Mouse (Mus musculus) liver, adult 2 months (tissue): ENCODE measurements around the gene Luzp1. TPM values are rescaled to one million over a fixed set of nuclear protein-coding genes. Genes with fewer than 3 reads are reported as not detected.

ENCODE experiments used
- DNase-seq: peaks from one replicate; pipeline ENCODE4 v3.0.0-alpha.2; 2011; ENCODE audit warnings: low read depth, low spot score; ENCODE audit errors: extremely low read depth
- H3K27ac ChIP-seq: fragments of 200-500 bp; replicated peaks from 2 replicates; pipeline ENCODE4 v1.5.1; 2012; ENCODE audit warnings: low read depth, mild to moderate bottlenecking, control low read depth, inconsistent platforms, low read length; ENCODE audit not compliant: insufficient read depth
- H3K27me3 ChIP-seq: fragments of 200-500 bp; 2 replicates; pipeline ENCODE4 v1.6.1; 2012; ENCODE audit warnings: mild to moderate bottlenecking, moderate library complexity, low read length, inconsistent platforms; ENCODE audit not compliant: control insufficient read depth, insufficient read depth
- H3K36me3 ChIP-seq: fragments of 200-500 bp; 2 replicates; pipeline ENCODE4 v1.6.1; 2012; ENCODE audit warnings: low read length, inconsistent platforms; ENCODE audit not compliant: control insufficient read depth, insufficient read depth
- H3K4me1 ChIP-seq: fragments of 200-500 bp; 2 replicates; pipeline ENCODE4 v1.6.1; 2011; ENCODE audit warnings: low read length; ENCODE audit not compliant: control insufficient read depth, insufficient read depth
- H3K4me3 ChIP-seq: fragments of 200-500 bp; 2 replicates; pipeline ENCODE4 v1.5.1; 2011; ENCODE audit warnings: low read depth, mild to moderate bottlenecking, control low read depth, low read length, moderate library complexity; ENCODE audit not compliant: insufficient read depth
- H3K79me2 ChIP-seq: fragments of 200-500 bp; 2 replicates; pipeline ENCODE4 v1.6.1; 2012; ENCODE audit warnings: inconsistent platforms, mild to moderate bottlenecking, low read length, moderate library complexity; ENCODE audit not compliant: control insufficient read depth, insufficient read depth
- H3K9ac ChIP-seq: fragments of 200-500 bp; 2 replicates; pipeline ENCODE4 v1.6.1; 2012; ENCODE audit warnings: low read depth, mild to moderate bottlenecking, control low read depth, inconsistent platforms, low read length
- CTCF ChIP-seq: fragments of 200-500 bp; IDR thresholded peaks from 2 replicates; pipeline ENCODE4 v1.5.1; 2011; ENCODE audit warnings: low read depth, low read length, control low read depth
- POLR2A ChIP-seq: fragments of 200-500 bp; IDR thresholded peaks from 2 replicates; pipeline ENCODE4 v1.6.1; 2011; ENCODE audit warnings: low read length, control low read depth; ENCODE audit not compliant: insufficient read depth; ENCODE audit errors: extremely low read depth
- WGBS: fragments of 180-500 bp; shearing (Covaris S2); methylation state at CpG from one replicate; pipeline ENCODE4 v1.1.7; 2018; 5-methylcytosine and 5-hydroxymethylcytosine counted together
- polyA plus RNA-seq: library from polyadenylated mRNA; depleted of rRNA; stranded (reverse); fragments of >200 nt; gene quantifications from 2 replicates; pipeline ENCODE4 v1.2.3, GENCODE M21; 2012
- total RNA-seq: library from RNA; depleted of rRNA; stranded (reverse); fragments of >200 nt; gene quantifications from 2 replicates; pipeline ENCODE4 v1.2.3, GENCODE M21; 2014

Luzp1 gene
- total and polyA plus RNA-seq, 2 experiments, result 3.3 to 6.8 TPM

DNA sequence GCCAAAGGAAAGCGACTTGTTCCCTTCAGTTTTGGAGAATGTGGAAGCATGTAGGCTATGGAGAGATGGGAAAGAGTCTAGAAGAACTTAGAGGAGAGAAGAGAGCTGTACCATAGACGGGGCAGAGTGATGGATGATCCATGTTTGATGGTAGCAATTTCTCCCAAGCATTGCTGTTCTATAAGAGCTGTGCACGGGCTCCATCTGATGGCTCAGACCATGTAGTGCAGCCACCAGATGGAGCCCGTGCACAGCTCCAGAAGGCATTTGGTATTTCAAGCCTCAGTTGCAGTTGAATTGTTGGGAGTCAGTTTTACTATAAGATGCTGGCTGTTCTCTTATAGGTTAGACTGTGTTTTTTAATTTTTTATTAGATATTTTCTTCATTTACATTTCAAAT, 56.9 kb downstream of the Luzp1 start:
- Histone ChIP-seq H3K27me3 (no peaks in the 10 kb centered on the region), H3K4me3 (no peak overlapping the region), H3K4me1 (no peaks in the 10 kb centered on the region; the same call in 1 of the 2 replicates), H3K27ac (no peak overlapping the region), H3K36me3 (peaks cover 5% of the 10 kb centered on the region; the same call in 1 of the 2 replicates), H3K79me2 (peaks cover 3% of the 10 kb centered on the region; the same call in 1 of the 2 replicates), H3K9ac (no peak overlapping the region)
- TF ChIP-seq CTCF (peak; percentile 66), POLR2A (no peak)
- peak; percentile 21 for DNase-seq
- WGBS, result 18% methylated on average over 4 of the region's 4 CpGs

DNA sequence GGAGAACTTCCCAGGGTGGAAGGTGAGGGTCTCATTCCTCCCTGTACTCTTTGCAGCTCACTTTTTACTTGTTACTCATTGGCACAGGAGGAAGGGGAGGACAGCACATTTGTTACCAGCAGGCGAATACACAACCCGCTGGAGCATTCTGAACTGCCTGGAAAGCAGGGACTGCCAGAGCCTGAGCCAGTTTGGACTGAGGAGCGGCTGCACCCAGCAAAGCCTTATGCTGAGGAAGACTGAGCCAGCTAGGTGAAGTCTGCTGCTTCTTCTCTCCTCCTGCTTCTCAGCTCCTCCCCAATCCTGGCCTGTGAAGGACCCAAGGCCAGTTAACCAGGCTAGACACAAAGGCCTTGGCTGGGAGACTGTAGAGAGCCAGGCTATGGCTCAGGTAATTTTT, 75.6 kb downstream of the Luzp1 start:
- no peak for DNase-seq
- Histone ChIP-seq H3K4me1 (no peaks in the 10 kb centered on the region), H3K36me3 (peaks cover 29% of the 10 kb centered on the region), H3K27me3 (no peaks in the 10 kb centered on the region), H3K79me2 (0 out of 2 replicates have a peak, but pooled peaks cover 4% of the 10 kb centered on the region), H3K9ac (no peak overlapping the region), H3K4me3 (no peak overlapping the region), H3K27ac (no peak overlapping the region)
- TF ChIP-seq CTCF, result no peak
- no peak for TF ChIP-seq POLR2A
- 96% methylated on average over 3 of the region's 3 CpGs for WGBS

- WGBS, result 52% methylated on average over 3 of the region's 3 CpGs
- Histone ChIP-seq H3K79me2 (0 out of 2 replicates have a peak, but pooled peaks cover 4% of the 10 kb centered on the region), H3K9ac (no peak overlapping the region), H3K4me1 (no peaks in the 10 kb centered on the region), H3K27ac (no peak overlapping the region), H3K4me3 (no peak overlapping the region), H3K36me3 (peaks cover 39% of the 10 kb centered on the region), H3K27me3 (no peaks in the 10 kb centered on the region)
- no peak for DNase-seq
- TF ChIP-seq POLR2A (no peak), CTCF (no peak)
Observed at GRCm38 (mm10) chr4:136546279-136547045, 76.9 kb downstream of the Luzp1 start.

DNA sequence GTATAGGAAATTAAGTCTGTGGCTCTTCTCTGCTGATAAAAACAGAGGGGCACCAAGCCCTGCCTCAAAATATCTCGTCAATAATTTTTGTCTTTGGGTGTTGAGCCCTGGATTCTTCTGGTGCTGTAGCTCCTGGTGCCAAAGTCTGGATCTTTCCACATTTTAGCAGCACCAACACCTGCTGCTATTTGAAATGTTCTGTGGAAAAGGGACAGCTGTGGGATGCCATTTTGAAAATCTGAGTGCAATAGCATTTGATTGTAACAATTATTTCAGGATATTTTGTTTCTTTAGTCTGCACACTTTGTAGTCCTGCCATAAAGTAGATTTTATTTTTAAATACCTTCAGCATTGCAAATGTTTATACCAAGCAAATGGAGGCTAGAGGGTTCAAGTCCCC, 78.2 kb downstream of the Luzp1 start:
- Histone ChIP-seq H3K36me3 (peaks cover 48% of the 10 kb centered on the region), H3K27me3 (no peaks in the 10 kb centered on the region), H3K4me3 (no peak overlapping the region), H3K79me2 (no peaks in the 10 kb centered on the region), H3K4me1 (no peaks in the 10 kb centered on the region), H3K9ac (no peak overlapping the region), H3K27ac (no peak overlapping the region)
- 90% methylated on average over 1 of the region's 1 CpGs for WGBS
- DNase-seq, result no peak
- TF ChIP-seq POLR2A (no peak), CTCF (no peak)

DNA sequence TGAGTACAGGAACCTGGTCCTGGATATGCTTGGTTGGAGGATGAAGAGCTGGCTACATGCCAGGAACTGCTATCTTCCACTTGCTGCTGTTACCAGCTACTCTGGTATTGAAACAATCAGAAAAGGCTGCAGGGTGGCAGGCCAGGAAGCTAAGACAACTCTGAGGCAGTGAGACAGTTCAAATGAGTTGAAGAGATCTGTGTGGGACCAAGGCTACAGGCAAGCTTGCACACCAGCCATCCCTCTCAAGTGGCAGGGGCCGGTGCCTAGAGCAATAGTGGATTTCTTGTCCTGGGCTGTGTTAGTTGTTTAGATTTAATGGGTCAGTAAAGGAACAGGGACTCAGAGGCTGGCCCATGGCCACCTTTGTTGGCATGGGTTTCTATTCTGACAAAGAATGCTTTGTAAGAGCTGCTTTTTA, 78.8 kb downstream of the Luzp1 start:
- H3K9ac ChIP-seq, result no peak overlapping the region
- TF ChIP-seq POLR2A (no peak), CTCF (no peak)
- H3K4me1 ChIP-seq, result no peaks in the 10 kb centered on the region
- no peak overlapping the region for H3K4me3 ChIP-seq
- H3K27me3 ChIP-seq, result no peaks in the 10 kb centered on the region
- H3K79me2 ChIP-seq, result no peaks in the 10 kb centered on the region
- no peak for DNase-seq
- WGBS, result 90% methylated on average over 1 of the region's 1 CpGs
- H3K36me3 ChIP-seq, result peaks cover 52% of the 10 kb centered on the region
- no peak overlapping the region for H3K27ac ChIP-seq

GRCm38 (mm10) chr4:136553108-136553507, 83.5 kb downstream of the Luzp1 start:
- 82% methylated on average over 1 of the region's 1 CpGs for WGBS

More at GRCm38 (mm10) chr4:136553108-136553507, 83.5 kb downstream of the Luzp1 start:
- DNase-seq, result no peak
- Histone ChIP-seq H3K36me3 (peaks cover 70% of the 10 kb centered on the region), H3K27me3 (no peaks in the 10 kb centered on the region), H3K9ac (no peak overlapping the region), H3K27ac (no peak overlapping the region), H3K4me1 (no peaks in the 10 kb centered on the region), H3K4me3 (no peak overlapping the region), H3K79me2 (no peaks in the 10 kb centered on the region)
- TF ChIP-seq CTCF (no peak), POLR2A (no peak)
